Mouse (Mus musculus) C2C12 (cell line): ENCODE measurements around the gene Pdlim4. TPM values are rescaled to one million over a fixed set of nuclear protein-coding genes. Genes with fewer than 3 reads are reported as not detected.
A peak's percentile ranks its signal among the peaks of the same experiment; 100 is the strongest.

Experiments
- H3K27me3 ChIP-seq: one replicate; pipeline ENCODE4 v1.6.1; 2011; ENCODE audit not compliant: control insufficient read depth, insufficient read depth, insufficient read length
- H3K36me3 ChIP-seq: one replicate; pipeline ENCODE4 v1.6.1; 2011; ENCODE audit not compliant: control insufficient read depth, insufficient read depth
- H3K4me3 ChIP-seq: one replicate; pipeline ENCODE4 v1.5.1; 2011; ENCODE audit warnings: mild to moderate bottlenecking, control low read depth; ENCODE audit not compliant: poor library complexity, insufficient read depth, severe bottlenecking
- H3K79me2 ChIP-seq: one replicate; pipeline ENCODE4 v1.6.1; 2011; ENCODE audit not compliant: control insufficient read depth, insufficient read depth
- H3K79me3 ChIP-seq: one replicate; pipeline ENCODE4 v1.6.1; 2011; ENCODE audit warnings: low read depth, control low read depth
- H3ac ChIP-seq: one replicate; pipeline ENCODE3; 2011; ENCODE audit warnings: low read depth; ENCODE audit not compliant: control insufficient read depth, insufficient read length
- CEBPB ChIP-seq: IDR thresholded peaks from one replicate; pipeline ENCODE4 v1.6.1; 2011; ENCODE audit warnings: low read depth, mild to moderate bottlenecking, control low read depth, moderate library complexity
- CTCF ChIP-seq: IDR thresholded peaks from one replicate; pipeline ENCODE4 v1.5.1; 2011; ENCODE audit not compliant: control insufficient read depth, insufficient read depth, insufficient read length
- FOSL1 ChIP-seq: IDR thresholded peaks from one replicate; pipeline ENCODE4 v1.8.0; 2011; ENCODE audit warnings: mild to moderate bottlenecking, low read length; ENCODE audit not compliant: poor library complexity, insufficient read depth, severe bottlenecking
- MAX ChIP-seq: IDR thresholded peaks from one replicate; pipeline ENCODE4 v1.6.1; 2011; ENCODE audit warnings: mild to moderate bottlenecking, control low read depth
- MYOD1 ChIP-seq: IDR thresholded peaks from one replicate; pipeline ENCODE4 v1.6.1; 2011; ENCODE audit warnings: low read depth; ENCODE audit not compliant: control insufficient read depth, insufficient read length
- MYOG ChIP-seq: IDR thresholded peaks from one replicate; pipeline ENCODE4 v1.6.1; 2011; ENCODE audit not compliant: control insufficient read depth, insufficient read length; ENCODE audit errors: extremely low read depth
- USF1 ChIP-seq: IDR thresholded peaks from one replicate; pipeline ENCODE4 v1.6.1; 2011; ENCODE audit warnings: low read depth, mild to moderate bottlenecking, control low read depth, moderate library complexity
- polyA plus RNA-seq: library from polyadenylated mRNA; unstranded; fragments of >200 nt; fragmentation: generic; extraction: Trizol; gene quantifications from one replicate; pipeline ENCODE4 v1.2.1, GENCODE M21; 2012; ENCODE audit warnings: missing spikeins

Gene Pdlim4
- polyA plus RNA-seq, 1 experiment: 120 TPM

DNA sequence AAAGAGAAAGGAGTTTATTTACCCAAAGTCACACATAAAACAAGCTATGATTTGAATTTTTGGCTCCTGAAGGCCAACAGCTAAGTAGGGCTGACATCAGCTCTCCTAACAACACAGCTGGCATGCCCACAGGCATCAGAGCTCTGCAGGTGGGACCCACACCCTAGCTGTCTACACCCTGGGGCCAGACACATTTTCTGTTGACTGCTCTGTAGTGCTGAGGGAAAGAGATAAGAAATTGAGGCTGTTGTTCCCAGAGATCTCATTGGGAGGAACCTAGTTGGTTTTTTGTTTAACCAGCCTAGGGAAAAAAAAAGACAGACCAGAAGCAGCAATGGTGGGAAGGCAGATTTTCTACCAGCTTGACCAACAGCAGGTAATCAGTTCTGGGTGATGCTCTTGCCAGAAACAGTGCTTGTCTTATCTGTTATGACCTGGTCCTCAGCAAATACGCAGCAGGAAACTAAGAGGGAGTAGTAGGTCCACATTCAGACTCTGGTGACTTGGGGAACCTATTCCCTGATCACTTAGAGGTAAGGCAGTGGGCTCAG lies 42.2 kb downstream of the Pdlim4 start:
- Histone ChIP-seq H3K4me3 (no peak overlapping the region), H3K79me3 (no peaks in the 10 kb centered on the region), H3K36me3 (no peaks in the 10 kb centered on the region), H3K27me3 (no peaks in the 10 kb centered on the region), H3ac (no peak overlapping the region), H3K79me2 (peaks cover 61% of the 10 kb centered on the region)
- no peak for TF ChIP-seq CTCF
- TF ChIP-seq MAX: no peak

DNA sequence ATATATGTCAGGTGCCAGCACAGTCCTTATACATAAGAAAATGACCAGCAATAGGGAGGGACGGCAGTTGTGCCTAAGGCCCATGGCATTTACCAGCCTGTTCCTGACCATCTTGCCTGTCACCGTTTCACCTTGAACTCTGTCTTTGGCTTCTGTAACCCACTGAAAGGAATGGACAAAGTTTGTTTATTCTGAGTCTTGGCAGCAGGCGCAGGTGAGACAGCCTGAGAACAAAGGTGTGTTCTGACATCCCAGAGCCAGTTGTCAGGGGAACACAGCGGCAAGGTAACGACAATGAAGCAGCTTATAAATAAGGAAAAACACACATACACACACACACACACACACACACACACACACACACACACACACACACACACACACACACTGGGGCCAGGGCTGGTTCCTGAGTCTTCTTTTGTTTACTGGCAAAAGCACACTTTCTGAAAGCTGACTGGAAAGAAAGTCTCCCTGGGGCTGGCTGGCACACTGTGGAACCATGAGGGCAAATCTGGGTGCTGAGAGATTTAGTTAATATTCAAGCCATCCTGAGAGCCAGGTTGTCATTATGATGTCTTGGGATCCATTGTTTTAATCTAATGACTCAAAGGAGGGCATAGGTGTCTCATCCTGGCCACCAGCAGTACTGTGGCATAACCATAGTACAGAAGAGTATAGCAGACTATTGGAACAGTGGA lies 47.3 kb downstream of the Pdlim4 start:
- H3K27me3 ChIP-seq: no peaks in the 10 kb centered on the region
- no peak overlapping the region for H3ac ChIP-seq
- H3K79me3 ChIP-seq: no peaks in the 10 kb centered on the region
- TF ChIP-seq MAX (no peak), CTCF (no peak), USF1 (no peak), MYOG (no peak), FOSL1 (no peak), MYOD1 (no peak), CEBPB (no peak)
- no peaks in the 10 kb centered on the region for H3K36me3 ChIP-seq
- H3K4me3 ChIP-seq: no peak overlapping the region
- peaks cover 36% of the 10 kb centered on the region for H3K79me2 ChIP-seq

GRCm38 (mm10) chr11:54018893-54019732 lies 49.7 kb downstream of the Pdlim4 start:
- H3K27me3 ChIP-seq: no peaks in the 10 kb centered on the region
- TF ChIP-seq MAX (peak; percentile 69), FOSL1 (peak; percentile 60), MYOG (no peak)
- no peaks in the 10 kb centered on the region for H3K36me3 ChIP-seq
- H3K79me3 ChIP-seq: no peaks in the 10 kb centered on the region
- H3K4me3 ChIP-seq: no peak overlapping the region
- H3ac ChIP-seq: no peak overlapping the region
- peaks cover 19% of the 10 kb centered on the region for H3K79me2 ChIP-seq

GRCm38 (mm10) chr11:54017596-54017995 lies 51.2 kb downstream of the Pdlim4 start:
- peaks cover 10% of the 10 kb centered on the region for H3K79me2 ChIP-seq
- no peak overlapping the region for H3K4me3 ChIP-seq
- no peaks in the 10 kb centered on the region for H3K36me3 ChIP-seq
- H3ac ChIP-seq: no peak overlapping the region
- TF ChIP-seq CEBPB: no peak
- TF ChIP-seq FOSL1: no peak
- no peak for TF ChIP-seq USF1
- TF ChIP-seq MYOG: no peak
- no peak for TF ChIP-seq MAX
- no peaks in the 10 kb centered on the region for H3K79me3 ChIP-seq
- H3K27me3 ChIP-seq: no peaks in the 10 kb centered on the region

DNA sequence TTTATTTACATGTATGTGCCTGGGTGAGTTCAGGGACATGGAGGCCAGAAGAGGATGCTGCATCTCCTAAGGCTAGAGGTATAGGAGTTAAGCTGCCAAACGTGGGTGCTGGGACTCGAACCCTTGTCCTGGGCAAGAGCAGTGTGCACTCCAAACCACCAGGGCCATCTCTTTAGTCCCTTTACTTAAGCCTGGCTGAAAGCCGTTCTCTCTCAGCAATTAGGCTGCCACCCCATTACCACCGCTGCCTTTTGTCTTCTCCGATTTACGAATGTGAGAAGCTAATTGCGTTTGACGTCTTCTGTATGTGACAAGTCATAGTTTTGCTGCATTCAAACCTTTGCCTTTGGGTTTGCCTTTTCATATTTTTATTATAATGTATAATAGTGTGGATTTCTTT lies 52.8 kb downstream of the Pdlim4 start:
- H3K36me3 ChIP-seq: no peaks in the 10 kb centered on the region
- H3K27me3 ChIP-seq: no peaks in the 10 kb centered on the region
- no peak overlapping the region for H3K4me3 ChIP-seq
- peaks cover 6% of the 10 kb centered on the region for H3K79me2 ChIP-seq
- H3ac ChIP-seq: no peak overlapping the region
- no peaks in the 10 kb centered on the region for H3K79me3 ChIP-seq
- TF ChIP-seq CTCF: no peak
- no peak for TF ChIP-seq FOSL1
- no peak for TF ChIP-seq MYOD1
- TF ChIP-seq CEBPB: no peak
- no peak for TF ChIP-seq MAX

GRCm38 (mm10) chr11:54012961-54013360 lies 55.9 kb downstream of the Pdlim4 start:
- Histone ChIP-seq H3K79me2 (no peaks in the 10 kb centered on the region), H3K27me3 (no peaks in the 10 kb centered on the region), H3K4me3 (no peak overlapping the region), H3K79me3 (no peaks in the 10 kb centered on the region), H3K36me3 (no peaks in the 10 kb centered on the region), H3ac (no peak overlapping the region)
- no peak for TF ChIP-seq MYOD1
- TF ChIP-seq USF1: no peak
- no peak for TF ChIP-seq MYOG
